Mouse (Mus musculus) liver, postnatal 0 days (tissue): Measurements from ENCODE around the gene Inpp5a.

Experiments
- CTCF ChIP-seq: sonication (generic); IDR thresholded peaks from 2 replicates; pipeline ENCODE4 v1.5.1; 2016; ENCODE audit warnings: antibody characterized with exemption, low read depth
- EP300 ChIP-seq: IDR thresholded peaks from 2 replicates; pipeline ENCODE4 v1.6.1; 2016; ENCODE audit warnings: antibody characterized with exemption, low read depth, mild to moderate bottlenecking

DNA sequence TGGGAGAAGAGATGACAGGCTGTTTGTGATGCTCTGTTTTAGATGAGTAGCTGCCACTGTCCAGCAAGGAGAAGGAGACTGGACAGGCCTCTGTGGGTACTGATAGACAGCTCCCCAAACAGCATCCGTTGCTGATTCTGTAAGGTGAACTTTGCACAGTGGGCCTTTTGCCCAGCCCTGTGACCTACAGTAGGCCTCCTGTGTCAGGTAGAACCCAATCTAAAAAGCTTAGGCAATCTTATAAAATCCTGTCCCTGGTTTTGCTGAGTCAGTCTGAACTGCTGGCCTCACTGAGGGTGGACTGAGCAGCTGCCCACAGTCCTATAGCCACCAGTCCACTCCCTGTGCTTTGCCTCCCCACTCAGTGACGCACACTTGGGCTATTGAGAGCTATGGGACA is 158.4 kb downstream of the Inpp5a start:
- TF ChIP-seq CTCF (no peak), EP300 (no peak)
